Mouse (Mus musculus) yolk sac, embryonic 10.5 days (tissue): Measurements from ENCODE around the gene Fam133b.

Source experiments
- DNase-seq: peaks from one replicate; pipeline ENCODE4 v3.0.0-alpha.2; 2017; ENCODE audit warnings: low spot score

The Fam133b gene

GRCm38 (mm10) chr5:3543629-3544479 is at the start of gene Fam133b:
Gene Fam133b, plus strand, starts transcription at chr5:3543833.
- DNase-seq = peak; percentile 92

- DNase-seq = no peak
These were observed 49.7 kb upstream of the Fam133b start for GRCm38 (mm10) chr5:3493968-3494367.

- no peak for DNase-seq
These were observed 49.0 kb upstream of the Fam133b start for GRCm38 (mm10) chr5:3494452-3495187.

GRCm38 (mm10) chr5:3497505-3497925 is 46.1 kb upstream of the Fam133b start:
- no peak for DNase-seq

- DNase-seq = no peak
These were observed 43.3 kb upstream of the Fam133b start for GRCm38 (mm10) chr5:3500298-3500697.

GRCm38 (mm10) chr5:3500957-3501563 is 42.6 kb upstream of the Fam133b start:
- DNase-seq = no peak

- peak; percentile 79 for DNase-seq
These were observed 42.0 kb upstream of the Fam133b start for GRCm38 (mm10) chr5:3501564-3502001.

GRCm38 (mm10) chr5:3502610-3503350 is 40.9 kb upstream of the Fam133b start:
- peak; percentile 58 for DNase-seq

- DNase-seq = no peak
These were observed 40.3 kb upstream of the Fam133b start for GRCm38 (mm10) chr5:3503373-3503772.

- no peak for DNase-seq
These were observed 39.8 kb upstream of the Fam133b start for GRCm38 (mm10) chr5:3503836-3504323.

- DNase-seq = no peak
These were observed 39.2 kb upstream of the Fam133b start for GRCm38 (mm10) chr5:3504453-3504852.

- DNase-seq = no peak
These were observed 38.1 kb upstream of the Fam133b start for GRCm38 (mm10) chr5:3505553-3505952.

GRCm38 (mm10) chr5:3508480-3509381 is 34.9 kb upstream of the Fam133b start:
- DNase-seq = no peak

GRCm38 (mm10) chr5:3509503-3509902 is 34.1 kb upstream of the Fam133b start:
- no peak for DNase-seq

- no peak for DNase-seq
These were observed 32.4 kb upstream of the Fam133b start for GRCm38 (mm10) chr5:3511097-3511795.

- no peak for DNase-seq
These were observed 31.0 kb upstream of the Fam133b start for GRCm38 (mm10) chr5:3512584-3512983.

- no peak for DNase-seq
These were observed 28.7 kb upstream of the Fam133b start for GRCm38 (mm10) chr5:3514901-3515311.

- no peak for DNase-seq
These were observed 28.2 kb upstream of the Fam133b start for GRCm38 (mm10) chr5:3515477-3515876.

- DNase-seq = no peak
These were observed 27.1 kb upstream of the Fam133b start for GRCm38 (mm10) chr5:3516481-3517075.
